Mouse (Mus musculus): Measurements from ENCODE around the gene Macrod1.

The Macrod1 gene

DNA sequence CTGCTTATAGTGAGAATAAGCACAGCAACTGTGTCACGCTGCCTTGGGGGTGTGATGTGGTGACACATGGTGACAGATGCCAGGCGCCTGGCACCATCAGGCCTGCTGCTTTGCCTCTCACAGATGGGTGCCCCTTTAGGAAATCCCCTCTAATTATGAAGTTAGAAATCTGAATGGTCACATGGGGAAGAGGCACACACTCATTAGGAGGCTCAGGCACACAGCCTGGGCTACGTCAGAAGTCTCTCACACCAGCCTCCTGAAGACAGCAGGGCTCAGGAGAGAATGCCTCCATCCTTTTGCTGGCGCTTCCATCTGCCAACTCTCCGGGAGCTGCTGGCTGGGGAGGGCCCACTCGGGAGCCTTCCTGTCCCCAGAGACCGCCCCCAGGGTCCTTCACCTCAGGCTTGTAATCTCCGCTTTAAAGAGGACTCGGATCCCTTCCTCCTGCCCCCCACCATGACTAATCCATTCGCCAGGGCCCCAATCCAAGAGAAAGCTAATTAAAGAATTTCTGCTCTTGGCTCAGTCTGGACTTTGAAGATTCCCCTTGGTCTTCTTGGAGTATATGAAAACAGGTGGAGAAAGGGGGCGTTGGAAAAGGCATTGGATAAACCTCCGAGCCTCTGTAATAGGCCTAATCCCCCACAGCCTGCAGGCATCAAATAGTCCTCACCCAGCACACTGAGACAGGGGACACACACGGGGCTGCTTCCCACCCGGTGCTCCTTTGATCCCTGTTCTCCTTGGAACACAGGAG, 26.6 kb downstream of the Macrod1 start:
- no peak for DNase-seq (ENCODE audit: low spot score)

DNA sequence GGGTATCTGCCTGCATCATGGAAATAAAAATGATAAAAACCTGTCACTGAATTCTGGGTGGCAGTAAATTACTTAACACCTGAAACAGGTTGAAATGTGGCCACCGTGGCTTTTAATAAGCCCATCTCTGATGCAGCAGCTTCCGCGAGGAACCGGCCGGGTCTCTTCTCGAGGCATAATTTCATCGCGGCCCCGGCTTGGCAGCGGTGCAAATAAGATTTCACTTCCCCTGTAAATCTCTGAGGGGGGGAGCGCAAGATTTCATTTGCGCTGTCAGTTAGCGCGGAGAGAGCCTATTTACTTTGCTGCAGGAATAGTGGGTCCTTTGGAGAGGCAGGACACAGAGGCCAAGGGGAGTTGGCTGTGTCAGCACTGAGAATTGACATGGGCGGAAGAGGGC, 28.1 kb downstream of the Macrod1 start:
- DNase-seq (ENCODE audit: low spot score): no peak

DNA sequence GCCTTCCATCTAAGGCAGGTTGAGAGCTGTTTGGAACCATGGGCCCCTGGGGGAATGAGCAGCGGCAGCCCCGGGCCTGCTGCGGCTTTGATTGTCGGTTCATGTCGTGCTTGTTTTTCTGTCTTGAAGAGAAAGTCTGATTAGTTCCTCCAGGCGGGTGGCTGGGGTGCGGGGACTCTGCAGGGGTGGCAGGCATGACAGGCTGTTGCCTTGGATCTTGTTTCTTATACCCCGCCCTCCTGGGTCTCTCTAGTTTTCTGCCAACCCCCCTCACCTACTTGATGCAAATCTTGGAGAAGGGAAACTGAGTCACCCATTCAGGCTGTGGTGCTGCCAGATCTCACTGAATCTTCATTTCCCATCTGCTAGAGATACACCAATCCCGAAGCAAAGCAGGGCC, 31.9 kb downstream of the Macrod1 start:
- DNase-seq (ENCODE audit: low spot score): no peak

DNA sequence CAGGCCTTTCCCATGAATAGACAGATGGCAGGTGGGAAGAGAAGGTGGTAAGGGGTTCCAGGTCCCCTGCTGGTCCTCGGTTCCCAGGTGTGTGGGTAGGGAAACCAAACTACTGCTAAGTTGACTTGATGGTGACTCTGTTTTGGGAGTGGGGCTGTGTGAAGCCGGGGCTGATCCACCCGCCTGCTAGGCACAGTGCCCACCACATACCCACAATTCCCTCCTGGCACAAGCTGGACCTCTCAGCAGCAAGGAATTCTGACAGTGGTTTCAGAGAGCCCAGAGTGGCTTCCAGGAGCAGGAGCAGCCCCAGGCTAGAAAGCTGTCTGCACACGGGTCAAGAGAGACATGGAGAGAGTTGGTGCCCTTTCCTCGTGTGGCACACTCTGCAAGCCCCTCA, 32.4 kb downstream of the Macrod1 start:
- no peak for DNase-seq (ENCODE audit: low spot score)

DNA sequence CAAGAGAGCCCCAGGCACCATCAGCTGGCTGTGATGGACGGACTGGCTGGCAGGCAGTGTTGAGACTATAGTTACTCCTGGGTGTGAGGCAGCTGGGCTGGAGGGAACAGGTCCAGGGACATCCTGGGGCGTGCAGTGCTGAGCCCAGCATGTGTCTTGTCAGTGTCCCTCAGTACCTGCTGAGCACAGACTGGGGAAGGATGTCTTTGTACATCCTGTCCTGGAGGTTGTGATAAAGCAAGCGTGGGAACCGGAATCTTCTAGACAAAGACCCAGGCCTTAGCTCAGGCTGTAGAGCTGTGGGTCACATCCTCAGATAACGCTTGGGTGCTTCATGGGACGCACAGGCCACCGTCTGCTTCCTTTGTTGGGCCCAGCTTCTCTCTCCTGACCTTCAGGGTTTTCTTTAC, 33.2 kb downstream of the Macrod1 start:
- DNase-seq (ENCODE audit: low spot score): no peak

DNA sequence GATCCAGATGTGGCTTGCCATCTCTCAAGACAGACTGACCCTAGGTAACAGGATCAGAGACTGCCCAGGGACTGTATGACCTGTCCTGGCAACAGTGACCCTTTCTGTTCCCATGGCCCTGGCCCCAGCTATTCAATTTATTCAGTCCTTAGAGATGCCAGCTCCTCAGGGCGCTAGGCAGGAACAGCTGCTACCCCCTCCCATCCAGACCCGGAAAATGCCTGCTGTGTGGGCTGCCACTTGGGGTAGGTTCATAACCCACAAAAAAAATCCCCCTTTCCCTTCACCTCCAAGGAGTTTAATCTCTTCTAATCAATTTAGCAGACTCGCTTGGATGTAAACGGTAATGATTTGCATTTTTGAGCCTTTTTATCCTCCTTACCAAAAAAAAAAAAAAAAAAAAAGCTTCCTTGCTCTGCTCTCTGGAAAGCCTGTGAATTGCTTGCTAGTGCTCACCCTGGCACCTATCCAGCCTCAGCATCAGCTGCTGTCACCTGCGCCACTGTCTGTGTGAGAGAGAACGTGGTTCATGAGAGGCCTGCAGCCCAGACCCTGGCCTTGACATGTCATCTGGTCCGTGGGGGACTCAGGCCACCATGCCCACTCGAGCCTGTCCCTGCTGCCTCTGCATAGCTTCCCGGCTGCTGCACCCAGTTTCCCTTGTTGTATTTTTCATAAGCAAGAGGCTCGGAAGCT, 33.9 kb downstream of the Macrod1 start:
- DNase-seq (ENCODE audit: low spot score): no peak

DNA sequence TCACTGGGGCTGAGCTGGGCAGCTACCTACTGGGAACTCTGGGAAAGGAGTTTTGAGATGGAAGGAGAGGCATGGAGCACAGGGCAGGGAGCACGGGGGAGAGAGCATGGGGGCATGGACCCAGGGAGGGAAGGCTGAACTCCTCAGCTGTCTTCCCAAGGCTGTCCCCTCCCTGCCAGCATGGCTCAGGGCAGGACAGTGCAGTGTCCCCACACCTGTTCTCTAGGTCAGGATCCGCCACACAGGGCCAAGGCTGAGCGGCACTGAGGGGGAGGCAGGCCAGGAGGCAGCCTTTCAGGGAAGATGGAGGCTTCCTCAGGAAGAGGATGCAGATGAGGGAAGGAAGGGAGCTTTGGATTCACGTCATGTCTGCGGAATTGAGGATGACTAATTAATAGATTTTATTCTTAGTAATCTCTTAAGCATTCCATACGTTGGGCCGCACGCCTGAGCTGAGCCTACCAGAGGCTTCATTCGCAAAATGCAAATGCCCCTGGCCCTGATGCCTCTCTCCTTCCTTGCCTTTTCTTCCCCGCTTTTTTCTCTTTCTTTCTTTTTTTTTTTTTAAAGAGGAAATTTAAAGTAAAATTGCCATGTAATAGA, 34.9 kb downstream of the Macrod1 start:
- DNase-seq (ENCODE audit: low spot score): no peak

DNA sequence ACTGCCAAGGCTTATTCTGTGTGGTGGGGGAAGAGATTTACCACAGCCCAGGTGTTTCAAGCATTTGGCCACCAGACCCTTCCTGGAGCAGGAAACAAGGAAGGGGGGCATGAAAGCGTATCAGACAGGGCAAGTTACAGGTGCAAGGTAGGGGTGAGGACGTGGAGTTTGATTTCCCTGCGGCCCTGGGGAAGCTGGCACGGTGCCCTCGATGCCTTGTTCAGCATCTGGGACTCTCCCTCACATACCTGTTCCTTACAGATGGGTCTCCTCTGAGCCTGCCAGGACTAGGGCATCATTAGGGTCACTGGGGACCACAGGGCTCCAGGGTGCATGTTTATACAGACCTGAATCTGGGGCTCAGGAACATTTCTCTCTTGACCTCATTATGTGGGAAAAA, 36.1 kb downstream of the Macrod1 start:
- DNase-seq (ENCODE audit: low spot score): no peak

DNA sequence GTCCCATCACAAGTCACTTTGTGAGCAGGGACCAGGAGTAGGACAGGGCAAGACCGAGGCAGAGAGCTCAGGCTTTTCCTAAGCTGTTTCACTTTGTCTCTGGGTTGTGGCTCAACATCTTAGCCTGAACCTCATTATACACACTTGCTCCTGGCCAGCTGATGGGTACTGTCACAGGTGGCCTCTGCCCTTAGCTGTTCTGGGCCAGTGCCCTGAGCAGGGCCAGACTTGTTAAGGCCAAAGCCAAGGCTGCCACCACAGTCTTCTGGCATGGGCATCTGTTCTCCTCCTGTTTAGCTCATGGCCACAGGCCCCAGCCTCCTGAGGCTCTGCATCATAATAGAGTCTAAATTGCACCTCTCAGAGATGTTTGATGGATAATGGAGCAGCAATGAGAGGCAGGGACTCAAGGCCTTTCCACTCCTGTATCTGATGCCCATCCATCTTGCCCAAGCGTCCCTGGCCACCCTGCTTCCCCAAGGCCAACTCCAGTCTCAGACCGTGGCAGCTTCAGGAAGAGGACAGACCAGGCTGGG, 43.1 kb downstream of the Macrod1 start:
- DNase-seq (ENCODE audit: low spot score): no peak

DNA sequence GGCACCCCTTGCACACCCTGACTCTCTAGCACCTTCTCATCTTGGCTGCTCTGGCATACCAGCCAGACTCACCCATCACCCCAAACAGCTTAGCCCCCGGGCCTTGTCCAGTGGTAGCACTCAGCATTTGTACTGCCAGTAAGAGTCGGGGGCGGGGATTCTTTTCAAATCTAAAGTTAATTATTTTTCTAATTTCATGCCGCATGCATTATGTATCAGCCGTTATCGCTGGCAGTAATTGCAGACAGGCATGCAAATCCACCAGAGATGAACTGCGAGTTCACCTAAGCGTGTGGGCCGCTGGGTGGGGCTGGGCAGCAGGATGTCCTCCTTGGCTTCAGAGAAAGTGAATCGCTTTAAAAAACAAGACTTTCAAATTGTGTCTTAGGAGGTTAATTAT, 45.4 kb downstream of the Macrod1 start:
- DNase-seq (ENCODE audit: low spot score): no peak

DNA sequence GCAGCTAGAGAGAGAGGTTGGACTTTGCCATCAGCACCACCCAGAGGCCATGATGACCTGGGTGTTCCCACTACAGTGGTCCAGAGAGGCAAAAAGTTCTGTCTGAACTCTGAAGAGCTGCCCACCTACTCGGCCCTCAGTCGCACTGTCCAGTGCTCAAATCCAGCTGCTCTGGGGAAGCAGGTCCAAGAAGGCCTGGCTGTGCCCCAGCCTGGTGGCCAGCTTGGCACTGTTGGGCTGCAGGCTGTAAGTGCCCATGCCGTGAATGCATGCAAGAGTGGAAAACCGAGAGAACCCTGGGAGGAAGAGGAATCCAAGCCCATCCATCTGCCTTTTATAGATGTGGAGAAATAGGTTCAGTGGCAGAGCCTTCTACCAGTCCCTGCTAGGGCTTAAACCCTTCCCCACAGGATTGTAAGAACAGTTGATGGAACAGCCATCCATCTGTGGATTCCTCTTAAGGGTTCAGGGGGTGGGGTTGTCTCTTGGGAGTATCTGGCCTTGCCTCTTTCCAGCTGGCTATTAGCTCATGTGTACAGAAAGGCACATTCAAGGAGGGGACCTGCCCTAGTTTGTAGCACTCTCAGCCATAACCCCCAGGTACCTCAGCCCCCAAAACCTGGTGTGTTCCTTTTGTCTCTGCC, 46.9 kb downstream of the Macrod1 start:
- DNase-seq (ENCODE audit: low spot score): no peak

DNA sequence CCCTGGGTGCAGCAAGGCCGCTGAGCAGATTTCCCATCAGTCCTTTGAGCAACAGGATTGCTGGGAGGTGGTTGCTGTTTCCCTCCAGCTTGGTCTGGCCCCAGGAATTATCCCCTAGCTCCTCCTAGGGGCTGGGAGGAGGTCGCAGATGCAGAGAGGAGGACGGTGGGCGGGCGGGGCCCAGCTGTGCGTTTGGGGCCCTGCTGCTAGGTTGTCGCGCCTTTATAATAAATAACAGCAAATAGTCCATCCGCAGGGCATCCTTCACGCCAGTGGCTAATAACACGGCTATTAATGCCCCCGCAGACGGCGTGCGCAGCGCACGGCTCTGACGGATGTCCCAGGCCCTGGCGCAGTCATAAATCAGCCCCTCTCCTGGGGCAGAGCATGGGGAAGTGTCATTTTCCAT, 47.4 kb downstream of the Macrod1 start:
- peak; percentile 38 for DNase-seq (ENCODE audit: low spot score)

DNA sequence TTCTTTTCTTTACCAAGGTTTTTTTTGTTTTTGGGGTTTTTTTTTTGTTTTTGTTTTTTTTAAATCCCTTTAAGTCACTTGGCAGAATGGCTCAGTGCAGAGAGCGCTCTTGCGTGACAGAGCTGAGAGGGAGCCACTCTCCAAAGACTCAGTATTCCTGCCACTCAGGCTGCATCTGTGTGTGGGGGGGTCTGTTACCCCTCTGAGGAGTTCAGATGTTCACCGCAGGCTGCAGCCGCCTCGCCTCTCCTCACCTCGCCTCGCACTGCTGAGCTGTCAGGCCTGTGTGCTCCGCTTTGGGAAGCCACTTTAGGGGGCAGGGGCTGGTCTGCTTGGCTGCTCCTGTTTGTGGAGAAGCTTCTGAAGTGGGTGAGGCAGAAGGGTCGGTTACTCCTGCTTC, 48.9 kb downstream of the Macrod1 start, which contains the start of gene Flrt1:
Gene Flrt1 (minus strand): TSS at position 186 of the 400 bp plus-strand sequence.
- no peak for DNase-seq (ENCODE audit: low spot score)

DNA sequence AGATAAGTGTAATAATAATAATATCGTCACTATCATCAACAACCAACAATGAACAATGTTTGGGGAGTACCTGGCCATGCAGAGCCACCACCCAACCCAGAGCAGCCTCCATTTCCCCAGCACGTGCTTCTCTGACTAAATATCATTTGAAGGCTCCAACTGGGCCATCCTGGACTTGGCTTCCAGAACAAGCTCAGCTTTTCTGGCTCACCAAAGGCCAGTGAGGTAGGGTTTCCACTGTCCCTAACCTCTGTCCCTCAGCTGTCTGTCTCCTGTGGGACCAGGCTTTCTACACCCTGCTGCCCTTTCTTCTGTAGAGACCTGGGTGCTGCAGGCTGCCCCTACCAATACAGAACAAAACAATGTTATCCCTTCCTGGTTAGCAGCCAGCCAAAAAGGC, 50.0 kb downstream of the Macrod1 start:
- no peak for DNase-seq (ENCODE audit: low spot score)

DNA sequence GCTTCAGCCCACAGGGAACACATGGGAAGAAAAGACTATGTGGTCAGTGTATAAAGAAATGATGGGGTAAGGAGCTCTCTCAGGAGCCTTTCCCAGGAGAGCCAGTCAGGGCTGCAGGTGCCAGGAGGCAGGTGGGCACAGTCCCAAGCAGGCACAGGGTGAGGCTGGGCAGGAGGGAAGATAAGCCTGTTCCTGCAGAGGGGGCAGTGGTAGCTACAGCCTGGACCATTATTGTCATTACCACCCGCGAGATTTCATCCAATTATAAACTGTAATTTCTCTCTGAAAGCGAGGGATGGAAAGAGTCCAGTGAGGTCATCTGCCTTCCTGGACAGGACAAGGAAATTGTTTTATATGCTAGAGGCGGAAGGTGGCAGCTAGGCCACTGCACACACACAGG, 50.6 kb downstream of the Macrod1 start:
- DNase-seq (ENCODE audit: low spot score): no peak

DNA sequence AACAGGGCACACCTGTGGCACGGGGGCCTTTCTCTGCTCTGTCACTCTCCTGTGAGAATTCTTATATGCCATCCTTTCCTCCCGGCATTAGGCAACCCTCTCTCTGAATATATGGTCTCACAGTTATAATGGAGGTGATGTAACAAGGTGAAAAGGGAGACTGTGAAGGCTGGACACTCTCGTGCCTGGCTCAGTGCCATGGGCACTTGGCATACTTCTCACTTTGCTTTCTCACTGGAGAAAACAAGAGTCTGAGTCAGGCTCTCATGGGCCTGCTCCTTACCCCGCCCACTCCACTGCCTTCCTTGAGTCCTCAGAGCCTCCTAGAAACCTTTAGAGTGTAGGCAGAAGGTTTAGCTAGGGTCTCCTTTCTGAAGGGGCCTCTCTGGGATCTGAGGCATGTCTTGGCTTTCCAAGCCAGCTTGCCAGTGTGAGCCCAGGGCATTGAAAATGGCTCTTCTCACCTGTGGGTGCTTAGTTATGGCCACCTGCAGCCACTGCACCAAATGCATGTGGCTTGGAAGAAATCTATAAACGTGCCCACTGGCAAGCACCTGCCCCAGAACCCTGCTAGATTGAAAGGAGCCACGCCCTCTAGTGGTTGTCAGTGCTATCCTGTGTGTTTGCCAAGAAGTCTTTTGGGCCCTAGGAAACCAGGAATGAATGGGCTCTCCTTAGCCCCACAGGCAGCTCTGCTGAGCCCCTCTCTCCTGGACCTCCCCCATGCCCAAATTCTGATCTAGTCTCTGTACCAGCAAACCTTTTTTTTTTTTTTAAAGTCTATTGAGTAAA, 51.7 kb downstream of the Macrod1 start:
- DNase-seq (ENCODE audit: low spot score): peak; percentile 45

DNA sequence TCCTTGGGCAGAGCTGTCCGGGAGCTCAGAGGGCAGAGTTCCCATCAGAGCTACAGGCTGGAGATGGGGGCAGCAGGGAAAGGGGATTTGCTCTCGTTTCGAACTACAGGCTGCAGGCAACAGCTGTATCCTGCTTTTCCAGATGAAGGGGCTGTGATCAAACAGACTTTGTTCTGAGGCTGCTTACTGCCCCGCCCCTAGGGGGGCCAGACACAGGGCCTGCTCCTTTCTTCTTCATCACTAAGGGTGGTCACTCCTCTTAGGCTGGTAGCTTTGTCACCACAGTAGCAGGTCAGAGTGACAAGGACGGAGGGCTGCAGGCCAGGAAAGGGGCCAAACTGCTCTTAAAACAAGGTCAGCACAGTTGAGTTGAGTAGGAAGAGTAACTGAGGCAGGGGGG, 53.5 kb downstream of the Macrod1 start:
- no peak for DNase-seq (ENCODE audit: low spot score)

DNA sequence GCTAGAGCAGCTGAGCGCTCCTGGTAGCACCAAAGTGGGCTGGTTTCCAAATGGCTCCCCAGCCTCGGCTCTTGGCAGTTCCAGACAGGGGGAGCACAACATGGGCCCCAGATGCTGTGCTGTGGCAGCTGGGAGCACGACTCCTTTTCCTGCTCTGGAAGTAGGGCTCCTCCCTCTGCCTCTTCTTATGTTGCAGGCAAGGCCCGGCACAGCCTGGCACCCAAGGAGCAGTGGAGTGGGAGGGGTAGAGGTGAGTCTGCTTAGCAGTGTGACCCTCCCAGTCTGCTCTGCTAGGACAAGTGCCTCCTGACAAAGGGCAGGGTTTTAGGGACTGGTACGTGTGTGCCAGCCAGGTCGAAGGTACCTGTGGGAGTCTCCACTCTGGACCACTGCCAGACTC, 54.3 kb downstream of the Macrod1 start:
- DNase-seq (ENCODE audit: low spot score): no peak

DNA sequence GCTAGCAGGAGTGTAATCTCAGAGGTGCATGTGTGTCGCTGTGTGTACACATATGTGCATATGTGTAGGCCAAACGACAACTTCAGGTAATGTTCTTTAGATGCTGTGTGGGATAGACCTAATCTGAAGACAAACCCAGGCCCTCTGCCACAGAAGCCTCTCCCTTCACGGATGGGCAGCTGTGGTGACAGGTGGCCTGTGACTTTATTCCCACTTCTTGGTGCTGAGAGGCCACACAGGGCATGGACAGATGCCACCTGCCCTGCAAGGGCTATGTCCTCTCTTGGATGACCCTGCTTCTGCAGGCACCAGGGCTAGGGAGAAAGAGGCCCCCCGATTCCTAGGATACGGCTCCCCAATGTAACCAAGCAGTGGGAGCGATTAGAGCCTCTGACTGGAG, 54.7 kb downstream of the Macrod1 start:
- DNase-seq (ENCODE audit: low spot score): no peak

DNA sequence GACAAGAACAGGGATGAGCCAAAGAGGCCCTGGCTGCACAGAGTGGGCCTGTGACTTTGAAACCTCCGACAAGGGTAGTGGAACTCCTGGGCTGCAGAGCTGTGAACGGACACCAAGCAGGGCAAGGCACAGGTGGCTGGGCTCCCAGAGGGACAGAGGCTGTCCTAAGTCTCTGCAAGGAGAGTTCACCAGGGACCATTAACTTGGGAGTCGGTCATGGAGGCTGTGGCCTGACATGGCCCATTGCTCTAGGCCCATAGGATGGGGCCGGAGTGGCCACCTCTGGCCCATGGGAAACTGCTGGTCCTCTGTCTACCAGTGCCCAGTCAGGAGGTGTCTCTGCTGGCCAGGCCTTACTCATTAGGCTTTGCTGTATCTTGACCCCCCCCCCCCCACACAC, 55.1 kb downstream of the Macrod1 start:
- no peak for DNase-seq (ENCODE audit: low spot score)

DNA sequence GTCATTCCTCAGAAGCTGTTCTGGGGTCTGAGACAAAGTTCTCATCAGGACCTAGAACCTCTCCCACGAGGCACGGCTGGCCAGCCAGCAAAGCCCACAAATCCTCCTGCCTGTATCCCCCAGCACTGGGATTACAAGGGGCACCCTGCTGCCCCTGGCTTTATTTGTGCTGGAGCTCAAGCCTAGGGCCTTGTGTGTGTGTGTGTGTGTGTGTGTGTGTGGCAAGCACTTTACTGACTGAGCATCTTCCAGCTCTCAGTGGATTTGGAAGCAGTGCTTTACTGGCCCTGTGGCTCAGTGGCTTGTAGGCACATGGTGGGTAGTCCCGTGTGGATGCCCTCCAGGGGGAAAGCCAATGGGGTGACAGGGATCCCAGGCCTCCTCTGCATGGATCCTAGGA, 56.0 kb downstream of the Macrod1 start:
- DNase-seq (ENCODE audit: low spot score): no peak

DNA sequence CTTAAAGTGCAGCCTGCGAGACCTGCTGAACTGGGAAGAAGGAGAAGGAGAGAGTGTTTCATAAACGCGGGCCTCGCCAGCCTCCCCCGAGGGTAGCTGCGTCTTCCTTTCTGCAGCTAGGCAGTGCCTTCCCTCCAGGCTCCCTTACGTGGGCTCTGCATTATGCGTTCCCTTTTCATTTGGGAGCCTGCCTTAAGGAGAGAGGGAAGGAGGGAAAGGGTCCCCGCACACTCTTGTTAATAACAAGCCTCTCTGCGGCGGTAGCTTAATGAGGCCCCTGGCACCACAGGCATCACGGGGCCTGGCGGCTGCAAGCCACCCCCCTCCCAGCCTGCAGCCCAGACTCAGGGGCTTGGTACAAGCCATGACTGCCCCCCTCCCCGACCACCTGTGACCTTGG, 57.0 kb downstream of the Macrod1 start:
- no peak for DNase-seq (ENCODE audit: low spot score)
